In genomic region chr13:70655570-70655969, GRCm38 (mm10) we compare ENCODE assay signal across 18 mouse cellular contexts. TPM values are rescaled to one million over a fixed set of nuclear protein-coding genes. Genes with fewer than 3 reads are reported as not detected.
DNase-seq lines count a peak whose midpoint lies in the region; ATAC-seq and TF ChIP-seq lines count a peak whose summit lies in the region.
"Had no signal": no experiment of that assay in that cellular context is flagged by ENCODE, and none has a peak within 500 bp of the region (broad histone marks: within the 10 kb centered on the region; RNA-seq: fewer than 3 reads in every experiment).

No protein-coding gene starts in this region.

- H3K27me3 ChIP-seq in embryonic facial prominence, embryonic 14.5 days (replicated peaks; ENCODE audit: control insufficient read depth, insufficient read depth, low read length), result no peaks in the 10 kb centered on the region
- H3K27me3 ChIP-seq in embryonic facial prominence, embryonic 10.5 days (replicated peaks; ENCODE audit: low read depth, poor library complexity, severe bottlenecking), result no peaks in the 10 kb centered on the region
- H3K27me3 ChIP-seq: embryonic facial prominence, embryonic 12.5 days; liver, embryonic 12.5 days had no signal

- no peak overlapping the region for H3K4me2 ChIP-seq in embryonic facial prominence, embryonic 14.5 days (ENCODE audit: low read depth, low read length)
- H3K4me2 ChIP-seq: embryonic facial prominence, embryonic 12.5 days; liver, embryonic 12.5 days had no signal

- no peak for TF ChIP-seq POLR2A in lung, adult 2 months (IDR thresholded peaks at IDR 0.05; ENCODE audit: borderline replicate concordance, extremely low read depth, low read depth, low read length)

- H3K4me1 ChIP-seq in embryonic facial prominence, embryonic 14.5 days (ENCODE audit: control insufficient read depth, insufficient read depth, low read length), result 0 out of 2 replicates have a peak, but pooled peaks cover 8% of the 10 kb centered on the region
- H3K4me1 ChIP-seq in embryonic facial prominence, embryonic 10.5 days, result peaks cover 8% of the 10 kb centered on the region
- peaks cover 9% of the 10 kb centered on the region for H3K4me1 ChIP-seq in lung, adult 2 months (ENCODE audit: control insufficient read depth, insufficient read depth, low read length)

- no peak overlapping the region for H3K27ac ChIP-seq in embryonic facial prominence, embryonic 14.5 days (replicated peaks; ENCODE audit: low read depth, low read length)
- H3K27ac ChIP-seq in embryonic facial prominence, embryonic 10.5 days (replicated peaks), result no peak overlapping the region
- H3K27ac ChIP-seq: embryonic facial prominence, embryonic 12.5 days; forebrain, embryonic 10.5 days; limb, embryonic 10.5 days; liver, embryonic 12.5 days had no signal

- peak; percentile 62 for DNase-seq in embryonic facial prominence, embryonic 14.5 days (ENCODE audit: low spot score)
- no peak for DNase-seq in embryonic facial prominence, embryonic 10.5 days (ENCODE audit: low spot score)
- DNase-seq in lung, adult 18-20 months, result peak; percentile 55 to 72
- no peak for DNase-seq in lung, adult 2 months
- DNase-seq in adrenal gland, postnatal 25 days, result peak; percentile 13
- DNase-seq in lung, postnatal 25 days (ENCODE audit: low spot score), result peak; percentile 47
- no peak for DNase-seq in testis, postnatal 10 days (ENCODE audit: low spot score)
- DNase-seq in layer of hippocampus, postnatal 14 days (ENCODE audit: low spot score in 2 of 2), result no peak
- DNase-seq: cerebellum, adult 8-10 months; gastrocnemius, postnatal 14 days; heart, postnatal 10 days; midbrain, embryonic 14.5 days; right cerebral cortex, adult 18-20 months had no signal

- H3K9ac ChIP-seq in embryonic facial prominence, embryonic 14.5 days (ENCODE audit: low read depth, low read length), result no peak overlapping the region
- H3K9ac ChIP-seq: embryonic facial prominence, embryonic 12.5 days; liver, embryonic 12.5 days had no signal

- H3K36me3 ChIP-seq in embryonic facial prominence, embryonic 14.5 days (ENCODE audit: control insufficient read depth, insufficient read depth, low read length), result no peaks in the 10 kb centered on the region
- H3K36me3 ChIP-seq in embryonic facial prominence, embryonic 10.5 days (replicated peaks), result no peaks in the 10 kb centered on the region
- H3K36me3 ChIP-seq: embryonic facial prominence, embryonic 12.5 days; forebrain, embryonic 10.5 days; limb, embryonic 10.5 days; liver, embryonic 12.5 days had no signal

- ATAC-seq in embryonic facial prominence, embryonic 14.5 days (ENCODE audit: low read depth), result no peak
- ATAC-seq: hindbrain, embryonic 16.5 days; liver, embryonic 12.5 days had no signal

- no peak overlapping the region for H3K4me3 ChIP-seq in embryonic facial prominence, embryonic 14.5 days (ENCODE audit: low read depth, low read length)
- no peak overlapping the region for H3K4me3 ChIP-seq in embryonic facial prominence, embryonic 10.5 days
- no peak overlapping the region for H3K4me3 ChIP-seq in lung, adult 2 months (replicated peaks; ENCODE audit: extremely low read depth, low read depth, low read length)
- H3K4me3 ChIP-seq: embryonic facial prominence, embryonic 12.5 days; forebrain, embryonic 10.5 days; limb, embryonic 10.5 days; liver, embryonic 12.5 days had no signal

- no peak for TF ChIP-seq CTCF in lung, adult 2 months (IDR thresholded peaks at IDR 0.05; ENCODE audit: insufficient read depth, low read length)

- H3K9me3 ChIP-seq in embryonic facial prominence, embryonic 14.5 days (ENCODE audit: control insufficient read depth, low read length), result no peaks in the 10 kb centered on the region
- no peaks in the 10 kb centered on the region for H3K9me3 ChIP-seq in embryonic facial prominence, embryonic 10.5 days
- H3K9me3 ChIP-seq: embryonic facial prominence, embryonic 12.5 days; forebrain, embryonic 10.5 days; limb, embryonic 10.5 days; liver, embryonic 12.5 days had no signal

- 54% methylated on average over 12 of the region's 12 CpGs for WGBS in embryonic facial prominence, embryonic 14.5 days
- 86% methylated on average over 12 of the region's 12 CpGs for WGBS in embryonic facial prominence, embryonic 10.5 days
- WGBS in lung, adult 2 months, result 63% methylated on average over 12 of the region's 12 CpGs

RNA-seq across cellular contexts. Expression of gene Ice1, which starts 18.1 kb away (rescaled TPM):
- 30.1 and 36.2 TPM in 2 replicates for polyA plus RNA-seq in embryonic facial prominence, embryonic 14.5 days (2014; fragmentation: Nextera tagmentation; extraction: Ambion mirVana)
- 23.6 and 25.2 TPM in 2 replicates for polyA plus RNA-seq in embryonic facial prominence, embryonic 10.5 days (2016; fragmentation: Nextera tagmentation; extraction: Ambion mirVana)
- 20.0 and 25.6 TPM in 2 replicates for polyA plus RNA-seq in lung, adult 2 months (2012; rRNA removed)
- 30.1 and 32.1 TPM in 2 replicates for total RNA-seq in adrenal gland, postnatal 25 days (2021)
- 10 to 100 TPM; 60.6 to 67.0 TPM for total RNA-seq in layer of hippocampus, postnatal 14 days (2021)

Comparison
In these comparisons a context has a peak if more than half of its experiments do, and no peak if none do; other contexts are left out.
1. DNase-seq: peak in embryonic facial prominence, embryonic 14.5 days (single experiment), lung, adult 18-20 months (2 of 2), adrenal gland, postnatal 25 days (single experiment) and lung, postnatal 25 days (single experiment); none in embryonic facial prominence, embryonic 10.5 days (single experiment), lung, adult 2 months (single experiment), testis, postnatal 10 days (single experiment) and layer of hippocampus, postnatal 14 days (0 of 2).